Mouse (Mus musculus) right cerebral cortex, adult 18-20 months (tissue): ENCODE measurements around the gene Usp19.

Source experiments
- DNase-seq: peaks from one replicate; pipeline ENCODE4 v3.0.0; 2022; ENCODE audit warnings: mixed read lengths

The Usp19 gene

DNA sequence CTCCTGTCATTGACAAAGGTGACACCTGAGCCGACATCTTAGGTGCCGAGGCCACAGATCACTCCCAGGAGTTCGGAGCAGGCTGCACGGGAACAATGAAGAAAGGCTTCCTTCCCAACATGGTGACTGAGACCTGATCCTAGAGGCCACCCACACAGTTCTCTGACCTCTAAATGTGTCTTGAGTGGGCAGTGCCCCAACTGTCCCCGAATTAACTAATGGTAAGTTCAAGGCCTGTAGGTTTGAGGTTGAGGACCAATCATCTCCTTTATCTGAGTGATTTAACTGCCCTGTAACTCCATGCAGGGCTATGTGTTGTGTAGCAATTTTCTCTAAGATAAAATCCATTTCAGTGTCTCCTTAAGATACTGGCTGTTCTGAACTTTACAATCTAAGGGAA is 21.0 kb upstream of the Usp19 start:
- no peak for DNase-seq

DNA sequence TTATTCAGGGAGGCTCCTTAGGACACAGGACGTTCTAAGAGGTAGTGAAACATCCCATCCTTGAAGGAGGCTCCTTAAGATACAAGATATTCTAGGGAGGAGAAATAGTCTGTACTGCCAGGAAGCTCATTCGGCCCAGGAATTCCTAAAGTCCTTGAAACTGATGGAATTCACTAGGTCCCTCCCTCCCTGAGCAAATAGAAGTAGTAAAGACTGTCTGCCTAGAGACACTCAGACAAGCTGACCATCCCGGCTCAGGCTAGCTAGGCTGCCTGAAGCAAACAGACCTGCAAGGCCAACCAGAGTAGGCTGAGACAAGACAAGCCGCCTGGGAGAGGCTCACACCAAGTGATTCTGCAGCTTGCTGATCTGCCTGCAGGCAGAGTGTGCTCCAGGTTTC is 20.6 kb upstream of the Usp19 start:
- DNase-seq = no peak

DNA sequence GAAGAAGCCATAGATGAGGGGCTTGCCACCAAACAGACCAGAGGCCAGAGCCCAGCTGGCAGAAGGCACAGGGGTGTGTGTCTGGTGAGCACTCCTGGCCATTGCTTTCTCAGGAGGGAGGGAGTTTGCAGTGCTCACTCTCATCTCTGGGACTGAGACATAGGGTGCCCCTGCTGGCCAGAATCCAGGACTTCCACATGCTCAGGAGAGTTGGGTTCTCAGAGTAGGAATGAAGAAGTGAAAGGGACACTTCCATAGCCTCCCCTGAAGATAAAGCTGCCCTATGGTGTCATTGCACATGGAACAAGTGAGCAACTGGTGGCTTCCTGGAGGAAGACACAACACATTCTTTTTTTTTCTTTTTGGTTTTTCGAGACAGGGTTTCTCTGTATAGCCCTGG is 15.9 kb upstream of the Usp19 start:
- DNase-seq = no peak

DNA sequence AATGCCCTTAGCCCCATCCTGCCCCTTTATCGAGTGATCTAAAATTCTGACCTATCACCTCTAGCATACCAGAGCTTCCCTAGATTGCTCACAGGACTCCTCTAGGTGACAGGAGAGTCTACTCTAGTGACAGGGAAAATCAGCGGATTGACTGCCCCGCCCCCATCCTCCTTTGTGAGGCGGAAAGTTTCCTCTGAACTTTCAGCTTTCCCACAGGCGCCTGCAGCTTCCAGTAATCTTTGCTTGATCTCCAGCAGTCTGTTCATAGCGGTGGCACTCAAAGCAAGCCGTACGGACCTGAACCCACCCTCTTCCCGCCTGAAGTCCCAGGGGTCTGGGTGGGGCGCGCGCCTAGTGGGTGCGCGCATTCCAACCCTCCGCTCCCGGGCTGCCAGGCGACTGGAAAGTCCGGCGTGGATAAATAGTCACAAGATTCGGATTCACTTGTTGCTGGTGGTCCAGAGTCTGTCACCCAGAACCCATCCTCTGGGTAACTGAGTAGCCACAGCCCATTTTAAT is 11.7 kb upstream of the Usp19 start:
- DNase-seq = no peak

DNA sequence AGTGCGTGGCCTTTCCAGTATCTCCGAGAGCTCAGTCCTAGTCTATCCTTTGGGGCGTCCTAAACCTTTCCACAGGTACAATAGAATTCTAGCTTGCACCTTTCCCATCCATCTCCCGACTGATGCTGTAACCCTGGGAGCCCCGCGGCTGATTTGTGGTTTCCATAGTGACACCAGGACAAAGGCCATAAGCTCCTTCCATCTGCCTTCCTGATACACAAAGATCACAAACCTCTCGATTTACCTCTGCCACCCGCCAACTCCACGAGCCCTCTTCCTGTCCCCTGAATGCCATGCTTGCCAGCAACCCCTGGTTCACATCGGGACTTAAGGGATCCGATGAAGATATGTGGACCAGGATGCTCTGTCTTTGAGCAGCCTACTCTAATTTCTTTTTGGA is 11.2 kb upstream of the Usp19 start:
- no peak for DNase-seq

DNA sequence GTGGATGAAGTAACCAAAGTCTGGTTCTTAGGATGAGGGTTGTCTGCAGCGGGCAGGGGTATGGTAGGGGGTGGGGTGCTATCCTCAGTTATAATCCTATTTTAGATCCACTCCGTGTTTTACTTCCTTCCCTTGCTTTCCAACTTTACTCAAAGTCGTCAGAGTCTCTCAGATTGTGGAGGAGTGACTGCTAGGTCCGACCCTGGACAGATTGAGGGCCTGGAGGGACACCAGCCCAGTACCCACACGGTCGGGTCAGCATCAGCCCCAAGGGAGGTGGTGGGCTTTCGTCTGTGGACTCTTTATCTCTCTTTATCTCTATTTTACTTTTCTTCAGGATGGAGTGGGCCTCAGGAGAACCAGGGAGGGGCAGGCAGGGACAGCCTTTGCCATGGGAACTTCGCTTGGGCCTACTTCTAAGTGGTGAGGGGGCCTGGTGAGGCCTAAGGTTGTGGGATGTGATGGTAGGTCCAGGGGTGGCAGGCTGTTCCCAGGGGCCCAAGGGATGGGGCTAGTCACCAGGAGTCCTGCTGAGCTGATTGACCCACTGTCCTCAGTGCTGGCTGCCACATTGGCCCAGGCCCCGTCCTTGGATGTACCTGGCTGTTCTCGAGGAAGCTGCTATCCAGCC is 10.6 kb upstream of the Usp19 start, which contains the start of gene Lamb2:
Gene Lamb2, plus strand, starts transcription at position 16 of the 631 bp plus-strand sequence.
- DNase-seq = no peak

DNA sequence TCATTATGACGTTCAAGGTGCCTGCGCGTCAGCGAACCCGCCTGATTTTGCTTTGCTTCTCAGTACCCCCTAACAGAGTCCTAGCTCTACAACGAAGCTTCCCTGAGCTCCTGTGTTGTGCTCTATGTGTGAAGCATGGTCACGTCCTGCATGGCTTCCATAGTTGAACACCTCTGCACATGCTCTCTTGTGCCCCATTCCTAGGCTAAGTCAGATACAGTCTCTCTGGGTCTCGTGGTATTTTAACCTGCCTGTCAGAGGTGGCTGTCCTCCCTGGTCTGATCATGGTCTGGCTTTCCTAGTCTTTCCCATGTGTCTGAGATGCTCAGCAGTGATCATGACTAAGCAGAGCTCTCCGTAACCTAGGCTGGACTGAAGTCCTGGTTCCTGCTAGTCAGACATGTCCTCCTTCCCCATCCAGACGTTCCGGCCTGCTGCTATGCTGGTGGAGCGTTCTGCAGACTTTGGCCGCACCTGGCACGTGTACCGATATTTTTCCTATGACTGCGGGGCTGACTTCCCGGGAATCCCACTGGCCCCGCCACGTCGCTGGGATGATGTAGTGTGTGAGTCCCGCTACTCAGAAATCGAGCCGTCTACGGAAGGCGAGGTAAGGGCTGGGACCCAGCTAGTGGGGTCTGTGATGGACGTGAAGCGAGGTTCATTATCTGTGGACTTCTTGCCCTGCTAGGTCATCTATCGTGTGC is 9.4 kb upstream of the Usp19 start:
- DNase-seq = no peak

DNA sequence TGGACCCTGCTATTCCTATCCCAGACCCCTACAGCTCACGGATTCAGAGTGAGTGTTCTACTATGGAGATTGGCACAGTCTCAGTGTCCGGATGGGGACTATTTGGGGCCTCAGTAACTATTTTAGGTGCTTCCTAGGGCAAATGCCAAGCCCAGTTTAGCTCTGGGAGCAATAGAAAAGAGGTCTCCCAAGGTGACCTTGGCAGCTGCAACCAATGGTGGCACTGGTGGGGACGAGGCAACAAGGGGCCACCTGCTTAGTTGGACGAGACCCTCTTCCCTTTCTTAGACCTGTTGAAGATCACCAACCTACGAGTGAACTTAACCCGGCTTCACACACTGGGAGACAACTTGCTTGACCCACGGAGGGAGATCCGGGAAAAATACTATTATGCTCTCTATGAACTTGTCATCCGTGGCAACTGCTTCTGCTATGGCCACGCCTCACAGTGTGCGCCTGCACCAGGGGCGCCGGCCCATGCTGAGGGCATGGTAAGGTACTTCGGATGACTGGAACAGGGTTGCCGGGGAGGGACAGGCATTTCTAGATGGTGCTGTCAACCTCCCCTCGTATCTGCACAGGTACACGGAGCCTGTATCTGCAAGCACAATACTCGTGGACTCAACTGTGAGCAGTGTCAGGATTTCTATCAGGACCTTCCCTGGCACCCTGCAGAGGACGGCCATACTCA is 8.7 kb upstream of the Usp19 start:
- no peak for DNase-seq

DNA sequence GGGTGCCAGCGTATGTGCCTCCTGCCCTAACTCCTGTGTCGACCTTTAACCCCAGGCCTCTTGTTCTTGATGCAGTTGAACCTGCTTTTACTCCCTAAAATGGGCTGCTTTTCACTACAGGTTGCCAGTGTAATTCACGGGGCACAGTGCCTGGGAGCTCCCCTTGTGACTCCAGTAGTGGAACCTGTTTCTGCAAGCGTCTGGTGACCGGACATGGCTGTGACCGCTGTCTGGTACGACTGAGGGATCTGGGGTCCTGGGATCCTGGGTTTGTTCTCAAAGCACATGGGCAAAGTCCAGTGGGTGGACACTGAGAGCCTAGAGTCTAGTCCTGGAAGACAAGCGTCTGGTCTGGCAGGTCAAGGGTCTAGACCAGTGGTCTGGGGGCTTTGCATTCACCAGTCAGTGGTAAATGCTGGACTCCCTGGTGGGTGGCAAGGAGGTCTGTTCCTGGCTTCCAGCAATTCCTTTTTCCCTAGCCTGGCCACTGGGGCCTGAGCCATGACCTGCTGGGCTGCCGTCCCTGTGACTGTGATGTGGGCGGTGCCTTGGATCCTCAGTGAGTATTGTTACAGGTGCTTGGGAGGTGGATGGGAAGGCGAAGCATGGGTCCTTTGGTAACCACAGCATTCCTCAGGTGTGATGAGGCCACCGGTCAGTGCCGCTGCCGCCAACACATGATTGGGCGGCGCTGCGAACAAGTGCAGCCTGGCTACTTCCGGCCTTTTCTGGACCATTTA is 7.2 kb upstream of the Usp19 start:
- DNase-seq = no peak

DNA sequence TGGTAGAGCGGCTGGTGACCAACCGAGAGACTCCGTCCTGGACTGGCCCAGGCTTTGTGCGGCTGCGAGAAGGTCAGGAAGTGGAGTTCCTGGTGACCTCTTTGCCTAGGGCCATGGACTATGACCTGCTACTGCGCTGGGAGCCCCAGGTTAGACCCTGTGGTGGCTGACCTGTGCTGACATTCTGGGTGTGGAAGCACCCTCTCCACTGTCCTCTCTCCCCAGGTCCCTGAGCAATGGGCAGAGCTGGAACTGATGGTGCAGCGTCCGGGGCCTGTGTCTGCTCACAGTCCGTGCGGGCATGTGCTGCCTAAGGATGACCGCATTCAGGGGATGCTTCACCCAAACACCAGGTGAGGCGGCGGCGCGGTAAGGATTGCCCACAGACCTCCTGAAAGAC is 6.4 kb upstream of the Usp19 start:
- no peak for DNase-seq

DNA sequence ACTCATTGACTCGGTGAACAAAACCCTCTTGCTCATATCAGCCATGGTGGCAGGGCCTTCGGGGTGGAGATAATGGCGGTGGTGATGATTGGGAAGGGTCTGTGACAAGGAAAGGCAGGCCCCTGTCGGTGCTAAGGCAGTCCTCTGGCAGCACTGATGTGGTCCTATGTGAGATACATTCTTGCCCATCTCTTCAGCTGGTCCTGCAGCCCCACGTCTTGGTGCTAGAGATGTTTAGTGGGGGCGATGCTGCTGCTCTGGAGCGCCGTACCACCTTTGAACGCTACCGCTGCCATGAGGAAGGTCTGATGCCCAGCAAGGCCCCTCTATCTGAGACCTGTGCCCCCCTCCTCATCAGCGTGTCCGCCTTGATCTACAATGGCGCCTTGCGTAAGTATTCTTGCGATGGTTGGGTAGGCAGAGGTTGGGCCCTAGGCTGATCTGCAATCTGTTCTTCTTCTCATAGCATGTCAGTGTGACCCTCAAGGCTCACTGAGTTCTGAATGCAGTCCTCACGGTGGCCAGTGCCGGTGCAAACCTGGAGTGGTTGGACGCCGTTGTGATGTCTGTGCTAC is 5.0 kb upstream of the Usp19 start:
- DNase-seq = no peak

DNA sequence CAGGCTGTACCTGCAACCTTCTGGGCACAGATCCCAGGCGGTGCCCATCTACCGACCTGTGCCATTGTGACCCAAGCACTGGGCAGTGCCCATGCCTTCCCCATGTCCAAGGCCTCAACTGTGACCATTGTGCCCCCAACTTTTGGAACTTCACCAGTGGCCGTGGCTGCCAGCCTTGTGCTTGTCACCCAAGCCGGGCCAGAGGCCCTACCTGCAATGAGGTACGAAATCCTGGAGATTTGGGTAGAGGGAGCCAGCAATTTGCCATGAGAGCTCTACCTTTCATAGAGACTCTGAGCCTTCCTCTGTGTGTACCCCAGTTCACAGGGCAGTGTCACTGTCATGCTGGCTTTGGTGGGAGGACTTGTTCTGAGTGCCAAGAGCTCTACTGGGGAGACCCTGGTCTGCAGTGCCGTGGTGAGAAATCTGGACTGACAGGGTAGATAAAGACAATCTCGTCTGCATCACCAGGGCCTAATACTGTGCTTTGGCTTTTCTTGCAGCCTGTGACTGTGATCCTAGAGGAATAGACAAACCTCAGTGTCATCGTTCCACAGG is 3.4 kb upstream of the Usp19 start:
- no peak for DNase-seq

DNA sequence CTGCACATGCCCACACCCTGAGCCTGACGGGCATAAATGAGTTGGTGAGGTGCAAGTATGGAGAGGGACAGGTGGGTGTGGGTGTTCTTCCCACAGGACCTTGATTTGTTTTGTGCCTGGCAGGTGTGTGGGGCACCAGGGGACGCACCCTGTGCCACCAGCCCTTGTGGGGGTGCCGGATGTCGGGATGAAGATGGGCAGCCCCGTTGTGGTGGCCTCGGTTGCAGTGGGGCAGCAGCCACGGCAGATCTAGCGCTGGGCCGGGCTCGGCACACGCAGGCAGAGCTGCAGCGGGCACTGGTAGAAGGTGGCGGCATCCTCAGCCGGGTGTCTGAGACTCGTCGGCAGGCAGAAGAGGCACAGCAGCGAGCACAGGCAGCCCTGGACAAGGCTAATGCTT is 2.0 kb upstream of the Usp19 start:
- no peak for DNase-seq

DNA sequence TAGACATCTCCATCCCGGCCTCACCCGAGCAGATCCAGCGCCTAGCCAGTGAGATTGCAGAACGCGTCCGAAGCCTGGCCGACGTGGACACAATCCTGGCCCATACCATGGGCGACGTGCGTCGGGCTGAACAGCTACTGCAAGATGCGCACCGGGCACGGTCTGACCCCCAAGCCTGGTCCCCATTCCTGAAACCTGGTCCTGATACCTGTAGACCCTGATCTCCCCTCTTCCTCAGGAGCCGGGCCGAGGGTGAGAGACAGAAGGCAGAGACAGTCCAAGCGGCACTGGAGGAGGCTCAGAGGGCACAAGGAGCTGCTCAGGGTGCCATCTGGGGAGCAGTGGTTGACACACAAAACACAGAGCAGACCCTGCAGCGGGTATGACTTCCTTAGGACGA is 1.2 kb upstream of the Usp19 start:
- DNase-seq = no peak

DNA sequence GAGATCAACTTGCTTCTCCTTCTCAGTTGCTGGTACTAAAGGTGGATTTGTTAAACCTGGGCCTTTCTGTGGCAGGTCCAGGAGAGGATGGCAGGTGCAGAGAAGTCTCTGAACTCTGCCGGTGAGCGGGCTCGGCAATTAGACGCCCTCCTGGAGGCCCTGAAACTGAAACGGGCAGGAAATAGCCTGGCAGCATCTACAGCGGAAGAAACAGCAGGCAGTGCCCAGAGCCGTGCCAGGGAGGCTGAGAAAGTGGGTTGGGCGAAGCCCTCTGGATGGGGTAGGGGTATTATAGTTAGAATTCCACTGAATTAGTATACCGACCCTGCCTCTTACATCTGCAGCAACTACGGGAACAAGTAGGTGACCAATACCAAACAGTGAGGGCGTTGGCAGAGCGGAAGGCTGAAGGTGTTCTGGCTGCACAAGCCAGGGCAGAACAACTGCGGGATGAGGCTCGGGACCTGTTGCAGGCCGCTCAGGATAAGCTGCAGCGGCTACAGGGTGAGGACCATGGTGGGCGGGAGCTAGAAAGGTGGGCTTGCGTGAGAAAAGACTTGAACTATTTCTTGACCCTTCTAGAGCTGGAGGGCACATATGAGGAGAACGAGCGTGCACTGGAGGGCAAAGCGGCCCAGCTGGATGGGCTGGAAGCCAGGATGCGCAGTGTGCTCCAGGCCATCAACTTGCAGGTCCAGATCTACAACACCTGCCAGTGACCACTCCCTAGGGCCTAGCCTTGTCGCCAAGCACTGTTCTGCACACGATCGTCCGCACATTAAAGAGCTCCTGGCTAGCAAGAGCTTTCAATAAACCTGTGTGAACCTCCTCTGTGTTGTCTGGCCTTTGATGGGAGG is 472 bp upstream of the Usp19 start:
- DNase-seq = no peak

DNA sequence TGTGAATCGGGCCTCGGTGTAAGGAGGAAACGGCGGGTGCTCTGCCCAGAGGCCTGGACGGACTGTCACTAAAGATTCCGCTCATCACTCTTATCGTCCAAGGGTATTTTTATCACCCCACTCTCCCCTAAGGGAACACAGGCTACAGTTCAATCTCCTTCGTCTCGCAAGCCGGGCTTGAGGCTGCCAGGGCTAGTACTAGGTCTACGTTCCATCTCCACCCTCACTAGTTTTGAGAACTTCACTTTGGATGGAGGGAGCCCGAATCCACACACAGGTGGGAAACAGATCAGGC is 831 bp downstream of the Usp19 start:
- DNase-seq = no peak

DNA sequence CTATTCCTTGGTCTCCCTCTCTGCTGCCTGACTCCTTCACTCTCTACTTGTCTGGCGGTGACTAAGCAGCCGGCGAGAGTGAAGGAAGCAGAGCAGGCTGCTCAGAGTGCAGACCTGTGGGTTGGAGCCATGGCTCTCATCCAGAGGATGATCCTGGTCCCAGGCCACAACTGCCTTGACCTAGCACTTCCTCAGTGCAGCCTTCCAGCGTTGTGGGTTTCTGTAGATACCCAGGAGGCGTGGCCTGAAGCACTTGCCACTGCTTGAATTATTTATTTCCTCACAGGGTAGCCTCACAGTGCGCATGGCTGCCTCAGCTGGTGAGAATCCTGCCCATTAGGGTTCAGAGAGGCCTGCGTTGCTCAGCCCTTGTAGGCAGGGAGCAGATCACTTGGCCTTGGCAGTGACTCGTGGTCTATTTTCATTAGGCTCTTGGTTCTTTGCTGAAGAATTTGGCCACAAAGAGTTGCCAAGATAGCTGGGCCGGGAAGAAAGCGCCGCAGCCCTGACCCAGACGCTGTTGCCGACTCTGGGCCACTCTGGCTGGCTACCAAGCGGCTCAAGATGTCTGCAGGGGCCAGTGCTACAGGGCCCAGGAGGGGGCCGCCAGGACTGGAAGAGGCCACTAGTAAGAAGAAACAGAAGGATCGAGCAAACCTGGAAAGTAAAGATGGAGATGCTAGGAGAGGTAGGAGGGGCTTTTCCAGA is 1.8 kb downstream of the Usp19 start:
- DNase-seq = no peak

DNA sequence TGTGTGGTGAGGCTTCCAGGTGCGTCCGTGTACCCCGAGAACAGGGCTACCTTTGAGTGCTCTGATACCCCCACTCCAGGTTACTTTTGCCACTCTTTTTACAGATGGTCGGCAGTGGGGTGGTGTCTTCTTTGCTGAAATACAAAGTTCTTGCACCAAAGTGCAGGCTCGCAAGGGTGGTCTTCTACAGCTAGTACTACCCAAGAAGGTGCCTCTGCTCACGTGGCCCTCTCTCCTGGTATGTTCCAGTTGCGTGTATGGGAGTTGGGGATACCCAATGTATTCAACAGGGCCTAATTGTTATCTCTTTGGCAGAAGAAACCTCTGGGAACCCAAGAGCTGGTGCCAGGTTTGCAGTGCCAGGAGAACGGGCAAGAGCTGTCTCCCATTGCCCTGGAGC is 2.8 kb downstream of the Usp19 start:
- DNase-seq = no peak

DNA sequence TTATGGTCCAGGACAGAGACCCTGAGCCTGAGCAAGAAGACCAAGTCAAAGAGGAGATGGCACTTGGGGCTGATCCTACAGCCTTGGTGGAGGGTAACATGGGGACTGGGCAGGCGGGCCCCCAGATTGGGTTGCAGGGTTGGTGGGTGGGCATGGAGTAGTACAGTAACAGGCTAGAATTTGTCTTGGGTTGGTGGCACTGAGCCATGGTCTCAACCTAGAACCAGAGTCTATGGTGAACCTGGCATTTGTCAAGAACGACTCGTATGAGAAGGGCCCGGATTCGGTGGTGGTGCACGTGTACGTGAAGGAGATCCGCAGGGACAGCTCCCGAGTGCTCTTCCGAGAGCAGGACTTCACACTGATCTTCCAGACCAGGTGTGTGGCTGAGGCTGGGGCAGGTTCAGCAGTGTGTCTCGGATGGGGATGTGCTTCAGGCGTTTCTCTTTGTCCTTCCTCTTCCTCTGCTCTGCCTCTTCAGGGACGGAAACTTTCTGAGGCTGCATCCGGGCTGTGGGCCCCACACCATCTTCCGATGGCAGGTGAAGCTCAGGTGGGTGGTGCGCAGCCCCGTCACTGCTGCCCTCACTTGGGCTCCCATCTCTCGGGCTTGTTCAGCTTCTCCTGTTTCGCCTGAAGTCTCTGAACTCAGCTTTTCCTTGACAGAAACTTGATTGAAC is 3.9 kb downstream of the Usp19 start:
- no peak for DNase-seq

DNA sequence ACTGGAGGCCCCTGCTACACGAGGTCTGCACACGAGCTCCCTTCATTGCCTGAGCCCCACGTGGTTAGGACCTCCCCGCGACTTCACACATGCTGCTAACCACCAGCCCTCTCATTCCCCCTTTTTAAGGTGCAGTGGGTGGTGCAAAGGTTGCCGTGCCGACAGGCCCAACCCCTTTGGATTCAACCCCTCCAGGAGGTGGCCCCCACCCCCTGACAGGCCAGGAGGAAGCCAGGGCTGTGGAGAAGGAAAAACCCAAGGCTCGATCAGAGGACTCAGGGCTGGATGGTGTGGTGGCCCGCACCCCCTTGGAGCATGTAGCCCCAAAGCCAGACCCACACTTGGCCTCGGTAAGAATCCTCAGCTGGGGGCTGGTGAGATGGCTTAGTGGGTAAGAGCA is 4.5 kb downstream of the Usp19 start:
- no peak for DNase-seq

DNA sequence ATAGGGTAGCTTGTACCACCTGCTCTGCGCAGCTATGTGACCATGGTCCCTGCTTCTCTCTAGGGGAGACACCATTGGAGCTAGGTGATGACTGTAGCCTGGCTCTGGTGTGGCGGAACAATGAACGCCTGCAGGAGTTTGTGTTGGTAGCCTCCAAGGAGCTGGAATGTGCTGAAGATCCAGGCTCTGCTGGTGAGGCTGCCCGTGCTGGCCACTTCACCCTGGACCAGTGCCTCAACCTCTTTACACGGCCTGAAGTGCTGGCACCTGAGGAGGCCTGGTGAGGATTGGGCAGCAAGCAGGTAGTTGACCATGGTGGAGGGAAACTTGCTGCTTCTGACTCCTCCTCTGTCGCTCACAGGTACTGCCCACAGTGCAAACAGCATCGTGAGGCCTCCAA is 8.8 kb downstream of the Usp19 start:
- no peak for DNase-seq
